Mouse (Mus musculus): ENCODE results near the gene Egfl7. TPM values are rescaled to one million over a fixed set of nuclear protein-coding genes. Genes with fewer than 3 reads are reported as not detected.

The Egfl7 gene
- total RNA-seq, 2 experiments from 2014 or later: 73.5 to 83.0 TPM

DNA sequence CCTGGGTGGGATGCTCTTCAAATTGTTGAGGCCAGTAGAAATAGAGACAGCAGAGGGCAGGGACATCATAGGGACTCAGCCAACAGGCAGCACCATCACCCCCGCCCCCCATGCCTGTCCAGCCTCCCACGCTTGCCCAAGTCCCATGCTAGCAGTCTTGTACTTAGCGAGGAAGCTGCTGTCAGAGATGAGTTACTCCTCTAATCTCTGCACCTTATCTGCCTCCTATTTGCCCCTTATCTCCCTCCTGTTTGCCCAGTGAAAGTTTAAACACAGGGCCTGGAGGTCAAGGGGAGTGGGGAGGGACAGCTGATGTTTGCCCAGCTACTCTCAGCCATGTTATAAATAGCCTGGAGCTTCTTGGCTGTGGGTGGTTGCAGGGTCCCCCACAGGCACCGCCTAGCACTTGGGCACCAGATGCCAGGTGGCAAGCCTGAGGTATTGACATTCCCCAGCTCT lies 23.2 kb upstream of the Egfl7 start:
- no peak for DNase-seq (ENCODE audit: extremely low spot score in 1 of 2, low spot score in 2 of 2)
- intact Hi-C loops (cut with DNase I): no loop called here

GRCm38 (mm10) chr2:26560506-26560905 lies 19.3 kb upstream of the Egfl7 start:
- intact Hi-C loops (cut with DNase I): loop anchor here (10.0 kb wide), 1 partner anchor 266 kb away; the partner anchor contains the start of gene Ccdc187

DNA sequence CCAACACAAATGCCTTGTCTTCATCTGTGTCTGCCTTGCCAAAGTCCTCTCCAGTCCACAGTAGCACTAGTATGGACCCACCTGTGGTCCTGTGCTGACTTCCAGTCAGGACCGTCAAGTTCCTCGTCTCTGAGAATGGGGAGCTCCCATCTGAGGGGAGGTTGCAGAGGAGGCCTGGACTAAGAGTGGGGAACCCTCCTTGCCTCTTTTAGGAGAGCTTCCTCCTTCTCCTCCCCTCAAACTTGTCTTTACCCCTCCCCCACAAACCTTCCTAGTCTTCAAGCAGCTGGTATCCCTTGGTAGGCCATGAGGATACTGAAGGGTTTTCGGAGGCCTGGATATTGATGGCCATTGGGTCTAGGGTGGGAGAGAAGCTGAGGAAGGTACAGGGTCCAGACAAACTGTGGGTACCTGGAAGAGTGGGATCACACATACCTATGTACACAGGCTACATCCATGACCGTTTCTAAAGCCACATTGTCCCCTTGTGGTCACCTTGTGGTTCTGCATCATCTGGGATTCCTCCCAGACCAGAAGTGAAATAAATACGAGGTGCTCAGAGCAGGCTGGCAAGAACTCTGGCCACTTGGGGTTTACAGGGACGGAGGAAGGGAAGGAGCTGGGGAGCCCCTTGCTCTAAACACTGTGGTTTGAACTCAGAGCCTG lies 18.3 kb upstream of the Egfl7 start:
- no peak for DNase-seq (ENCODE audit: extremely low spot score in 1 of 2, low spot score in 2 of 2)
- intact Hi-C loops (cut with DNase I): loop anchor here (1.0 to 10.0 kb wide), 2 partner anchors 112 to 267 kb away; partner anchors contain the start of gene Ccdc187

More at GRCm38 (mm10) chr2:26560506-26560905, 19.3 kb upstream of the Egfl7 start:
- DNase-seq (ENCODE audit: extremely low spot score in 1 of 2, low spot score in 2 of 2): no peak

GRCm38 (mm10) chr2:26566221-26566620 lies 13.6 kb upstream of the Egfl7 start:
- intact Hi-C loops (cut with DNase I): loop anchor here (10.0 kb wide), 1 partner anchor 271 kb away; the partner anchor contains the start of gene Ccdc187
- peak in 1 of 2 experiments; percentile 70 for DNase-seq (ENCODE audit: extremely low spot score in 1 of 2, low spot score in 2 of 2)

GRCm38 (mm10) chr2:26570034-26570433 lies 9.8 kb upstream of the Egfl7 start:
- peak in 1 of 2 experiments; percentile 78 for DNase-seq (ENCODE audit: extremely low spot score in 1 of 2, low spot score in 2 of 2)
- intact Hi-C loops (cut with DNase I): no loop called here

DNA sequence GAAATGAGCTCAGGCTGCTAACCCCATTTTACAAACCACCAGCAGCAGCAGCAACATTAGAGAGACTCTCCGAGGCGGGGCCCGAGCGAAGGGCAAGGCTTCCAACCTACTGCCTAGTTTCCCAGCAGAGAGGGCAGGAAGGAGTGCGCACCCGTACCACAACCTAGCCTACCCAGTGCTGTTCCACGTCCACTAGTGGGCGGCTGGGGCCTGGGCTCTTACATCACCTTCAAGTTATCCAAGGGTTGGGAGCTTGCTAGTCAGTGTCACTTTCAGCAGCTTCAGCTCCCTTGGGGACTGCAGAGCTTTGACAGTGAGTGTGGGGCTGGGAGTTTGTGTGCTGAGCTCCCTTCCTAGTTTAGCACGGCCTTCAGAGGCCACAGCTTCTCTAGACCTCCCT lies 8.4 kb upstream of the Egfl7 start:
- peak in 1 of 2 experiments; percentile 61 for DNase-seq (ENCODE audit: extremely low spot score in 1 of 2, low spot score in 2 of 2)
- intact Hi-C loops (cut with DNase I): no loop called here

DNA sequence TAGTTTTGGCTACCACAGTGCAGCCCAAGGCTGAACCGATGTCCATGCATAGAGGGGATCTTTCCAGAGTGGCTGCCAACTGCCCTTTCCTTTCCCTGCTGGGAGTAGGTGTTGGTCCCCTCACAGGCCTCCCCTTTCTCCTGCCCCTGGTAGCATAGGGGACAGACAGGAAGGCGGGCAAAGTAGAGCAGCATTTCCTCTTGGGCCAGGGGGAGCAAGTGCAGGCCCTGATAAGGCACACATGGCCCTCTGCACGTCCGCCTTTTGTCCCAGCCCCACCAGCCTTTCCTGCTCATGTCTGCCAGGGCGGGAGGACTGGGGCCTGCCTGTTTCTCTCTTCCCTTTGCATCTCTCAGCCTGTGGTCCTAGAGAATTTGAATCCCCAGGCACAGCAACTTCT lies 8.0 kb upstream of the Egfl7 start:
- DNase-seq (ENCODE audit: extremely low spot score in 1 of 2, low spot score in 2 of 2): peak in 1 of 2 experiments; percentile 77
- intact Hi-C loops (cut with DNase I): no loop called here

GRCm38 (mm10) chr2:26573396-26573795 lies 6.4 kb upstream of the Egfl7 start:
- intact Hi-C loops (cut with DNase I): no loop called here
- peak; percentile 36 to 74 for DNase-seq (ENCODE audit: extremely low spot score in 1 of 2, low spot score in 2 of 2)

- DNase-seq (ENCODE audit: extremely low spot score in 1 of 2, low spot score in 2 of 2): no peak
- intact Hi-C loops (cut with DNase I): no loop called here
Observed at GRCm38 (mm10) chr2:26573807-26574206, 6.0 kb upstream of the Egfl7 start.

- intact Hi-C loops (cut with DNase I): no loop called here
- DNase-seq (ENCODE audit: extremely low spot score in 1 of 2, low spot score in 2 of 2): no peak
Observed at GRCm38 (mm10) chr2:26574862-26575261, 5.0 kb upstream of the Egfl7 start.

GRCm38 (mm10) chr2:26575378-26575777 lies 4.4 kb upstream of the Egfl7 start:
- no peak for DNase-seq (ENCODE audit: extremely low spot score in 1 of 2, low spot score in 2 of 2)
- intact Hi-C loops (cut with DNase I): no loop called here

DNA sequence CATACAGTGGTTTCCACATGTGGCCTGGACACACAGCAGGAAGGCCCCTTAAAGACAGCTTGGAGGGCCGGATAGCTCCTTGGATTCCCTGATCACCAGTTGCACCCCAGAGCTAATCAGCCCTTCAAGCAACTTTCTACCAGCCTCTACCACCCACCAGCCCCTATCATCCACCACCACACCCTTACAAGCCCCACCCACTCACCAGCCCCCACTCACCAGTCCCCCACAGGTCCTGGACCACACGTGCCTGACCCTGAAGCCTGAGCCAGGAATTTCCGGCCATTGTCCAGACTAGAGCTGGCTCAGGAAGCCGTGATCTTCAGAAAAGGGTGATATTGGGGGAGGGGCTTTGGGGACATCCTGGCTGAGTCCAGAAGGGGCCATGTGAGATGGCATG lies 3.9 kb upstream of the Egfl7 start:
- intact Hi-C loops (cut with DNase I): no loop called here
- DNase-seq (ENCODE audit: extremely low spot score in 1 of 2, low spot score in 2 of 2): peak in 1 of 2 experiments; percentile 87

DNA sequence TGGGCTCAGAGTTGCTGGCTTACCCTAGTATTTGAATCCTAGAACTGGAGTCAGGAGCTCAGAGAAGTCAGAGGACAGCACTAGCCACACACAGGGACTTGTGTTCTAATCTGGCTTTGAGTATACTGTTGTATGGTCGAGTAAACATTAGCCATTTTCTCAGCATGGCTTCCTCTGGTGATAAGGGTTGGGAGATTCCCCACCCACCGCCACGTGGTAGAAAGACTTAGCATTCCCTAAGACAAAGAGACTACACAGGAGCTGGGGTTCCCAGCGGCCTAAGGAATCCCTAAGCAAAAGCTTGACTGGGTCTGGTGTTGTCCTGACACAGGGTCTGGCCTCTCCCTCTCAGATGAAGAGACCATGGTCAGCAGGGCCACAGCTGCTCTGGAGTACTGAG lies 3.4 kb upstream of the Egfl7 start:
- no peak for DNase-seq (ENCODE audit: extremely low spot score in 1 of 2, low spot score in 2 of 2)
- intact Hi-C loops (cut with DNase I): no loop called here

DNA sequence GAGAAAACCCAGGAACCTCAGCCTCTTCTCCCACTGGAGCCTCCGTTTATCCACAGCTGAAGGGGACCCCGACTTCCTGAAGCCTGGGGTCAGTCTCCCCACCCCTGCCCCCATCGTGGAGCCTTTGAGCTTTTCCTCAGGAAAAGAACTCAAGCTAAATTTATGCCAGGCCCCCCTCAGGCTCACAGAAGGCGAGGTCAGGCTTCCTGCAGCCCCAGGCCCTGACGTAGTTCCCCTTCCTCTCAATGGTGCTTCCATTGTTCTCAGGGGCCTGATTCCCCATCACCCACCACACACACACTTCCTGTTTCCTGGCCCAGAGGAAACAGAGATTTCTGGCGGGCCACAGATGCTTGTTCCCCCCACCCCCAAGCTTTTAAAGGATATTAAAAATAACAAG lies 1.4 kb upstream of the Egfl7 start:
- intact Hi-C loops (cut with DNase I): no loop called here
- peak in 1 of 2 experiments; percentile 86 for DNase-seq (ENCODE audit: extremely low spot score in 1 of 2, low spot score in 2 of 2)

DNA sequence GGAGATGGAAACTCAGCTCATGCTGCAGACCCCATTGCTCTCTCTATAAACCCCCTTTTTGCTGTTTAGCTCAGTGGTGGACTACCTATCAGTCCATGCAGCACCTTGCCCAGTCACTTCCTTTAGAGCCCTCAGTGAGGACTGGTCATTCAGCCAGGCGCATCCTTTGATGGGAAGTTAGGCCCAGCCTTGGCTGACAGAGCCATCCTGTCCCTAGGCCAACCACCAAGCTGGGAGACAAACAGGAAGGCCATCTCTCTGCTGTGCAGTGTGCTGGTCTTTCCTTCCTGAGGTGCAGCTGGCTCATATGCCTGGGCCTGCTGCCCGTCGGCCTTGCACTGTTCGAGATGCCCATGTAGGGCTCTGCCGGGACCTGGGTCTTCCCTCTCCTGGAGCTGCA lies 937 bp downstream of the Egfl7 start:
- DNase-seq (ENCODE audit: extremely low spot score in 1 of 2, low spot score in 2 of 2): peak in 1 of 2 experiments; percentile 43
- intact Hi-C loops (cut with DNase I): no loop called here

GRCm38 (mm10) chr2:26582203-26582602 lies 2.4 kb downstream of the Egfl7 start:
- peak in 1 of 2 experiments; percentile 60 for DNase-seq (ENCODE audit: extremely low spot score in 1 of 2, low spot score in 2 of 2)
- intact Hi-C loops (cut with DNase I): no loop called here

GRCm38 (mm10) chr2:26582741-26583140 lies 2.9 kb downstream of the Egfl7 start:
- DNase-seq (ENCODE audit: extremely low spot score in 1 of 2, low spot score in 2 of 2): peak in 1 of 2 experiments; percentile 55
- intact Hi-C loops (cut with DNase I): no loop called here

GRCm38 (mm10) chr2:26583640-26584039 lies 3.8 kb downstream of the Egfl7 start:
- intact Hi-C loops (cut with DNase I): no loop called here
- peak in 1 of 2 experiments; percentile 80 for DNase-seq (ENCODE audit: extremely low spot score in 1 of 2, low spot score in 2 of 2)

DNA sequence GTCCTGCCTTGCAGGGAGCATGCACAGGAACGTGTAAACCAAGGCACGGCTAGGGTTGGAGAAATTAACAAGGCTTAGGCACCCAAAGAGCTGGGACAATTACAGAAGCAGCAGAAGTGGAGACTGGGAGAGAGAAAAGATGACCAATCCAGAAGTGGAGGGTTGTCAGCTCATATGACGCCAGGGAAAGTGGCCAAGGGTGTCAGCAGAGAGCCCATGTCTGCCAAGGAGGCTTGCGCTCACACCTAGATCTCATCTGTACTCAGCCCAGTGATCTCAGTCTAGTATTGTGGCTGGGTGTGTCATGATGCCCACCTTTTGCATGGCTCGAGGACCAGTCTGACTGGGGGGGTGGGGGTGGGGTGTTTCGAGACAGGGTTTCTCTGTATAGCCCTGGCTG lies 5.9 kb downstream of the Egfl7 start:
- DNase-seq (ENCODE audit: extremely low spot score in 1 of 2, low spot score in 2 of 2): no peak
- intact Hi-C loops (cut with DNase I): no loop called here

GRCm38 (mm10) chr2:26586294-26587043 lies 6.7 kb downstream of the Egfl7 start, which contains the start of gene Gm20532:
Gm20532 (plus strand) TSS chr2:26586639.
- peak; percentile 47 to 80 for DNase-seq (ENCODE audit: extremely low spot score in 1 of 2, low spot score in 2 of 2)
- intact Hi-C loops (cut with DNase I): no loop called here

Data from left cerebral cortex, postnatal 10 days (tissue).